8 mouse cellular contexts compared by ENCODE assay signal in genomic region chr6:134928096-134928888, GRCm38 (mm10). TPM values are rescaled to one million over a fixed set of nuclear protein-coding genes. Genes with fewer than 3 reads are reported as not detected.
DNase-seq lines count a peak whose midpoint lies in the region; ATAC-seq lines count a peak whose summit lies in the region.

No protein-coding gene starts in this region.

- peak overlapping the region; percentile 57 for H3K4me3 ChIP-seq in intestine, embryonic 15.5 days (replicated peaks)
- peak overlapping the region; percentile 56 for H3K4me3 ChIP-seq in limb, embryonic 12.5 days (replicated peaks)
- peak overlapping the region; percentile 55 for H3K4me3 ChIP-seq in midbrain, embryonic 14.5 days (replicated peaks; ENCODE audit: low read depth, low read length)

- peak overlapping the region; percentile 100 for H3K27ac ChIP-seq in intestine, embryonic 15.5 days
- peak overlapping the region; percentile 100 for H3K27ac ChIP-seq in limb, embryonic 12.5 days
- peak overlapping the region; percentile 91 for H3K27ac ChIP-seq in midbrain, embryonic 14.5 days (replicated peaks; ENCODE audit: low read depth, low read length)

- no peaks in the 10 kb centered on the region for H3K27me3 ChIP-seq in intestine, embryonic 15.5 days (replicated peaks)
- no peaks in the 10 kb centered on the region for H3K27me3 ChIP-seq in limb, embryonic 12.5 days
- no peaks in the 10 kb centered on the region for H3K27me3 ChIP-seq in midbrain, embryonic 14.5 days (ENCODE audit: control insufficient read depth, insufficient read depth, low read length)

- ATAC-seq in intestine, embryonic 15.5 days = peak; percentile 95
- ATAC-seq in limb, embryonic 12.5 days (ENCODE audit: insufficient number of reproducible peaks, insufficient read depth, low FRiP score, low TSS enrichment, low read depth) = peak; percentile 94
- peak; percentile 86 for ATAC-seq in midbrain, embryonic 14.5 days (ENCODE audit: low FRiP score, low TSS enrichment)

- WGBS in intestine, embryonic 15.5 days = under 1% methylated on average over 63 of the region's 63 CpGs
- under 1% methylated on average over 63 of the region's 63 CpGs for WGBS in limb, embryonic 12.5 days
- under 1% methylated on average over 63 of the region's 63 CpGs for WGBS in midbrain, embryonic 14.5 days

- H3K9me3 ChIP-seq in intestine, embryonic 15.5 days = no peaks in the 10 kb centered on the region
- H3K9me3 ChIP-seq in limb, embryonic 12.5 days = no peaks in the 10 kb centered on the region
- H3K9me3 ChIP-seq in midbrain, embryonic 14.5 days (ENCODE audit: control insufficient read depth, low read length) = no peaks in the 10 kb centered on the region

- intact Hi-C loops in gastrocnemius, postnatal 36 days (cut with DNase I) = no loop called here

- peak overlapping the region; percentile 93 for H3K4me2 ChIP-seq in intestine, embryonic 15.5 days (replicated peaks)
- peak overlapping the region; percentile 88 for H3K4me2 ChIP-seq in limb, embryonic 12.5 days
- H3K4me2 ChIP-seq in midbrain, embryonic 14.5 days (ENCODE audit: low read length) = peak overlapping the region; percentile 71

- no peaks in the 10 kb centered on the region for H3K36me3 ChIP-seq in intestine, embryonic 15.5 days
- H3K36me3 ChIP-seq in limb, embryonic 12.5 days = peaks cover 14% of the 10 kb centered on the region; the same call in 1 of the 2 replicates
- H3K36me3 ChIP-seq in midbrain, embryonic 14.5 days (ENCODE audit: control insufficient read depth, insufficient read depth, low read length) = 0 out of 2 replicates have a peak, but pooled peaks cover 3% of the 10 kb centered on the region

- H3K9ac ChIP-seq in intestine, embryonic 15.5 days = peak overlapping the region; percentile 76
- H3K9ac ChIP-seq in limb, embryonic 12.5 days (replicated peaks) = peak overlapping the region; percentile 88
- H3K9ac ChIP-seq in midbrain, embryonic 14.5 days (replicated peaks; ENCODE audit: low read length) = peak overlapping the region; percentile 64

- peak; percentile 62 for DNase-seq in layer of hippocampus, adult 11-12 months (ENCODE audit: low spot score)
- DNase-seq in layer of hippocampus, adult 9-10 months (ENCODE audit: low spot score) = no peak
- peak; percentile 95 for DNase-seq in embryo, embryonic 11 days
- DNase-seq in gastrocnemius, postnatal 36 days = peak; percentile 73 to 81
- peak; percentile 89 for DNase-seq in midbrain, embryonic 14.5 days
- DNase-seq in spleen, adult 12 weeks (ENCODE audit: low spot score) = peak; percentile 74

- H3K4me1 ChIP-seq in intestine, embryonic 15.5 days (replicated peaks) = peaks cover 19% of the 10 kb centered on the region
- peaks cover 36% of the 10 kb centered on the region for H3K4me1 ChIP-seq in limb, embryonic 12.5 days (replicated peaks)
- peaks cover 17% of the 10 kb centered on the region for H3K4me1 ChIP-seq in midbrain, embryonic 14.5 days (ENCODE audit: control insufficient read depth, insufficient read depth, low read length)

RNA-seq across cellular contexts. Expression of gene Cdkn1b, which starts 8.1 kb away (rescaled TPM):
- 10 to 100 TPM; 35.3 to 39.5 TPM for total RNA-seq in gastrocnemius, postnatal 36 days (2021)
- polyA plus RNA-seq in intestine, embryonic 15.5 days (2015; fragmentation: Nextera tagmentation; extraction: Ambion mirVana) = 15.3 and 15.9 TPM in 2 replicates
- polyA plus RNA-seq in limb, embryonic 12.5 days (2016; fragmentation: Nextera tagmentation; extraction: Ambion mirVana) = 18.5 and 18.8 TPM in 2 replicates
- 29.9 TPM in 2 replicates for polyA plus RNA-seq in midbrain, embryonic 14.5 days (2014; fragmentation: Nextera tagmentation; extraction: Ambion mirVana)

RNA-seq across cellular contexts. Expression of gene Gpr19, which starts 29.9 kb away (rescaled TPM):
- 1 to 10 TPM; 3.5 to 4.6 TPM for total RNA-seq in gastrocnemius, postnatal 36 days (2021)
- polyA plus RNA-seq in intestine, embryonic 15.5 days (2015; fragmentation: Nextera tagmentation; extraction: Ambion mirVana) = 10.4 and 10.6 TPM in 2 replicates
- 8.3 and 8.6 TPM in 2 replicates for polyA plus RNA-seq in limb, embryonic 12.5 days (2016; fragmentation: Nextera tagmentation; extraction: Ambion mirVana)
- 43.0 and 46.7 TPM in 2 replicates for polyA plus RNA-seq in midbrain, embryonic 14.5 days (2014; fragmentation: Nextera tagmentation; extraction: Ambion mirVana)

RNA-seq across cellular contexts. Expression of gene Apold1, which starts 53.2 kb away (rescaled TPM):
- total RNA-seq in gastrocnemius, postnatal 36 days (2021) = 1 to 10 TPM; 1.1 to 4.9 TPM
- polyA plus RNA-seq in intestine, embryonic 15.5 days (2015; fragmentation: Nextera tagmentation; extraction: Ambion mirVana) = 3.5 and 3.6 TPM in 2 replicates
- 4.5 and 5.2 TPM in 2 replicates for polyA plus RNA-seq in limb, embryonic 12.5 days (2016; fragmentation: Nextera tagmentation; extraction: Ambion mirVana)
- 3.9 and 4.3 TPM in 2 replicates for polyA plus RNA-seq in midbrain, embryonic 14.5 days (2014; fragmentation: Nextera tagmentation; extraction: Ambion mirVana)
